Mouse (Mus musculus) frontal cortex, adult (tissue): ENCODE results near the gene Catsperd.
A peak's percentile ranks its signal among the peaks of the same experiment; 100 is the strongest.

ENCODE experiments used
- ATAC-seq: cut with Nextera tagmentation; 2 replicates; pipeline ENCODE4 v1.9.2; 2017; ENCODE audit warnings: mild to moderate bottlenecking, moderate library complexity, mixed read lengths; ENCODE audit not compliant: low TSS enrichment

Catsperd gene

DNA sequence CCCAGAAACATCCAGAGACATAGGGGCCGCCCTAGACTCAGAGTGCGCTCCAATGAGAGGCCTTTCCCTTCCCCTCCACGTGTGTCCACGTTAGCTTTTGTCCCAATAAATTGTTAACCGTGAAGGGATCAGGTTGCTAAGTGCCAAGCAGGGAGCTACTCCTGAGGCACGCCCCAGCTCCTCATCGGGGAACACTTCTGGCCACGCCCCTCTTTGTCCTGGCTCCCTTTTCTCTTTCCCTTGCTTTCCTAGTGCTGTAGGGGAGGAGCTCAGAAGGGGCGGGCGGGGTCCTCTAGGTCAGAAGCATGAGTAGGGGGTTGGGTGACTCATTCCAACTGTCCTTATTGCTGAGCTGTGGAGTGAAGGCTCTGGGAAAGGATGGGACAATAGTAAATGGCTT, 36.4 kb downstream of the Catsperd start:
- no peak for ATAC-seq

DNA sequence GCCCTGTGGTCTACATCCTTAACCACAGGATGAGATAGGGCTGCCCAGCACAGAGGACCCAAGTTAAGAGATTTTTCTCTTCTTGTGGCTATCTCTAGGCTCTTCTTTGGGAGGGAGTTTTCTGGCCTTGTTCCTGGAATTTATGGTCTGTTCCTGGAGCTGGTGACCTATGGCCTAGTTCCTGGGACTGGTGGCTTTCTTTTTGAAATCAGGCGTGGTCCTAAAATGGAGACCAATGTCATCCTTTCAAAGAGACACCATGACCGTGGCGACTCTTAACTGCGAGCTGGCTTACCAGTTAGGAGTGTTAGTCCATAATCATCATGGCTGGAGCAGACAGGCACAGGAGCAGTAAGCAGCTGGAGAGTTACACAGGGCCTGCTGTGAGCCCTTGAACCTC, 38.4 kb downstream of the Catsperd start:
- ATAC-seq = no peak

DNA sequence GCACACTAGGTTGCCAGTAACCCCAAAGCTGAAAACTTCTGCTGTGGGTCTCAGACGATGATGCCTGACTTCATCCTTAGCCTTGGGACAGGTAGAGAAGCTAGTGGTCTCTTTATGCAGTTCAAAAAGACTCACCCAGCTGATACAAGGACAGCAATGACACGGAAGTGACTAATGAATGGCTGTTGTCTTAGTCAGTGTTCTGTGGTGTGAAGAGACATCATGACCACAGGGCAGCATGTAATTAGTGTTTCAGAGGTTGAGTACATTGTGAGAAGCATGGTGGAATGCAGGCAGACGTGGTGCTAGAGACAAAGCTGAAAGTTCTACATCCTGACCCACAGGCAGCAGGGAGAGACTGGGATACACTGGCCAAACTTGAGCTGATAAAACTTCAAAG, 39.6 kb downstream of the Catsperd start:
- ATAC-seq = no peak

DNA sequence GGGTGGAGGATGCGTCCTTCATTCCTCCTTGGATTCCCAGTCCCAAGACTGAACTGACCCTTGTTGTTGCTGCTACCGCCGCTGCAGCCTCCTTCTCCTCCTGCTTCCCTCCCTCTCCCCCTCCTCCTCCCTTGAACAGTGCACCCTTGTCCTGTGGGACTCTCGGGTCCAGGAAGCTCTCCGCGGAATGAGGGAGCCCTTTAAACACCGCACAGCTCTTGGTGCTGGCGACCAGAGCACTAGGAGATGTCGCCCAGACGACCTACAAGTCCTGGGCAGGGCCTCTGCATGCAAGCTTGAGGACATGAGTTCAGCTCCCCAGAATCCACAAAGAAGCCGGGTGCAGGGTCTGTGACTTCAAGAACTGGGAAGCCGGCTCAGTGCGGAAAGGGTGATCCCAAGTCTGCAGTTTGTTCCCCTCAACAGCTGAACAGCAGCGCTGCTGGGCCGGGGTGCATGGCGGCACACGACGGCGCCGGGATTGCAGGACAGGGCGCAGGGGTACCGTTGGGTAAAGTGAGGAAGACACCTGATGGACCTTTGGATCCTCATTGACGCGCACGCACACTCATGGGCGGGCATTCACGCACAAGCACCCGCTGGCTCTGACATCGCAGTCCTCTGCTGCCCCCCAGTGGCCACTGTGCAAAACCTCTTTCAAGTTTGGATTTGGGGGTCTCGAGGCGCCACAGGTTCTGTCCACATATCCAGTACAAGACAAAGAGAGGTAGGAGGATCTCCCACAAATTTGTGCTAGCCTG, 40.6 kb downstream of the Catsperd start:
- ATAC-seq = peak; percentile 56

DNA sequence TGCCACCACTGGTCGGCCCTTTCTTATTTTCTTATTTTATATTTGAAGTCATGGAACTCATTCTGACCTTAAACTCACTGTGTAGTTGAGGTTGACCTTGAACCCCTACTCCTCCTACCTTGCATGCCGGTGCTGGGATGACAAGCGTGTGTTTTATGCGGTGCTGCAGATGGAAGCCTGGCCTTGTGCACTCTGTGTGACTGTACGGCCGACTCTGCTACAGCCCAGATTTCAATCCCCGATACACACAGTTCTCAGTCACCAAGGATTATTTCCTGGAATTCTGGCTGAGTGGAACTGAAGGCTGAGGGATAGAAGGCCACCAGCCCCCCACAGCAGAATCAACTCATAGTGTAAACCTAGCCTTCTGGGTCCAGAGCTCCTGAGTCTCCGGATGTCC, 41.8 kb downstream of the Catsperd start:
- no peak for ATAC-seq

DNA sequence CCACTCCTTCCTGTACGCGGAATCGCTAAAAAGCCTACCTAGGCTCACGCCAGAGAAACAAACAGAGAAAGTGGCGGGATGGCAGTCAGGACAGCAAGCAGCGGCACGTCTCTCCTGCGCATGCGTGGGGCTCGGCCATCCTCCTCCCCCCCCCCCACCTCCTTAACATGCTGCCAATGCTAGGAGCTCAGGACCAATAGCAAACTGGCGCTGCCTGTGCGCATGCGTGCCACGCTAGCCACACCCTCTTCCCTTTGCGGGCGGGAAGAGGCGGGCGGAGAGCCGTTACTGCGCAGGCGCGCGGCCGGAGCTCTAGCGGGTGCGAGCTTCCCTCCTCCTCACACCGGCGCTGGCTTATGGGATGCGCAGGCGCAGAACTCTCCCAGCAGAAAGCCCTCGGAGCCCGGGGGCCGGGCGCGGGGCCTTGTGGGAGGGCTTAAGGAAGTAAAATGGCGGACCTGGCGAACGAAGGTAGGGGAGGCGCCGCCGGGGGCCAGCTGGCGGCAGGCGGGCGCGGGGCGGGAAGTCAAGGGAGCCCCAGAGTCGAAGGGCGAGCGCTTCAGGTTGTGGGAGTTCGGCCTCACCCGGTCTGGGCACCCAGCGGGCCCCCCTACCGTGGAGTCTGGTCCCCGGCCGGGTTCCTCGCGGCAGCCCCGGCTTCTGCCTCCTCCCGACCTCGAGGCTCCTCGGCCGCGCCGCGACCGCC, 45.2 kb downstream of the Catsperd start, which contains the start of gene Ranbp3:
Gene Ranbp3 (plus strand): TSS at position 354 of the 706 bp plus-strand sequence.
- peak; percentile 94 for ATAC-seq

DNA sequence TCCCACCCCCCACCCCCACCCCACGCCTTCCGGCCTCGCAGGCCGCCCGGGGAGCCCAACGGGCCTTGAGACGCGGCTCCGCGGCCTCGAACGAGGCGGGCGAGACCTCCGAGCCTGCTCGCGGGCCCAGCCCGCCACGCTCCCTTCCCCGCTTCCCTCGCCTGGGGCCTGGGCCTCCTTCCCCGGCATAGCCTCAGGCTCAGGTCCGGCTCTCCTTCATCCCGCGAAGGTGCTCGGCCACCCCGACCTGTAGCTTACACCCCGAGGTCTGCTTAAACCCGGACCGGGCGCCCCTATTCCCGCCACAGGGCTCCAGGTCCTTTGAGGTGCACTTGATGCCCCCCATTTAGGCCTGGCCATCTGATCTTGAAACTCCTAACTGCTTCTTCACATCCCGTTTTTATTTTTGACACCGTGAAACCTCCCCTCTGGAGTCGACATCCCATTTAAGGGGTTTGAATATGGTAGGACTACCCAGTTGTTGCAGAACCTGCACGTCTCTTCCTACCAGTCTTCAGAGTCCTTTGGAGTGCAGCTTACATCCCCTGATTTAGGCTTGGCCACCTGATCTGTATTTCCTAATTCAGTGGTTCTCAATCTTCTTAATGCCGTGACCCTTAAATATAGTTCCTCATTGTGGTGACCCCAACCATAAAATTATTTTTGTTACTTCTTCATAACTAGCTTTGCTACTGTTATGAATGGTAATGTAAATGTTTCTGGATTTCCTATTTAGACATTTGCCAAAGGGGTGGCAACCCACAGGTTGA, 45.9 kb downstream of the Catsperd start:
- peak; percentile 4; the same call in 1 of the 2 replicates for ATAC-seq

DNA sequence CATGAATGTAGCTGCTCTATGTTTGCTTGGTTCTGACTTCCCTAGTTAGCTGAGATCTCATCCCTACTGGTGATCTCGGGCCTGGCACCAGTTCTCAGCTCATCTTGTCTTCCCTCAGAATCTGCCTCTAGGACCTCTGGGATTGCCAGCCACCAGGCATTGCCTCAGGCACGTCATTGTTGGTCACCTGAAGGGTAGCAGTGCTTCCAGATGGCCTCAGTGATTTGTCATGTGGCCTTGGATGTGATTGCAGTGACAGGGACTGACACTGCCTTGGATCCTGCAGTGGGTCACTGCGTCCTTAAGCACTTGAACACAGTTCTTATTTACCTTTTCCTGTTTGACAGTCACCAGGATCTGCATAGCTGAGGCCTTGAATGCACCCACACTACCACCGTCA, 53.8 kb downstream of the Catsperd start:
- no peak for ATAC-seq

DNA sequence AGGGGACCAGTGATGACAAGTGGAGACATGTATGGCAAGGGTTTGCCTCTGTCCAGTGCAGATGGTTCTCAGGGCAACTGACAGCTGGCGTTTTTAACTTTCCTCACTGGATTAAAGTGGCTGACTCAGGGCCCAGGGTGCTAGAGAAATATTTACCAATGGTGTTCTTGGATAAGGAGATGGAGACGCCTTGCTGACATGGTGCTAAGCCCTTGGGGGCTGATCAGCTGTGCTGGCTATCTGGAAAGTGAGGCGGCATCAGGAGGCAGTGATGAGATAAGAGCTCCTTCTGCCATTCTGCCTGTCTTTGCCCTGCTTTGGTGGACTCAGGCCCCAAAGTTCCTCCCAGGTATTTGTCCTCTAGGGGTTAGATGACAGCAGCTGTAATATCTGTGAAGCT, 54.9 kb downstream of the Catsperd start:
- ATAC-seq = no peak

DNA sequence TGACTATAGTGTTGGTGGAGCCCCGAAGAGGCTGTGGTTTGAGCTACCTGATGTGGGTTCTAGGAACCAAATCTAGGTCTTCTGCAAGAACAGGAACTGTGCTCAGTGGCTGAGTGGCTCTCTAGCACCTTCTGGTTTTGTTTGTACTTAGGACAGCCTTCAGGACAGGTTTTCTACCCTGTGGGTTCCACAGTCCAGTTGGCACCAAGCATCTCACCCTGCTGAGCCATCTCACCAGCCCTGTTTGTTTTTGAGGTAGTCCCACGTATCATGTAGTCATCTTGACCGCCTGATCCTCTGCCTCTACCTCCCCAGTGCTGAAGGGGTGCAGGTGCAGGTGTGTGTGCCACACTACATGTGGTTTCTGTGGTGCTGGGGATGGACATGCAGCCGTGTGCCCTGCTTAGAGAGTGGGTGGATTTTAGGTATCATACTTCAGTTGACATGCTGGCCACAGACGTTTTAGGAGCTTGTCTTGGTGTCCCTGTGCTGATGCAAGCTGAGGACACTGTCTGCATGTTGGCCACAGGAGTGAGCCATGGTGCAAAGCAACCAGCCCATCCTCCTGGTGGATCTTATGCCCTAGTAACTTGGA, 55.7 kb downstream of the Catsperd start:
- ATAC-seq = no peak

DNA sequence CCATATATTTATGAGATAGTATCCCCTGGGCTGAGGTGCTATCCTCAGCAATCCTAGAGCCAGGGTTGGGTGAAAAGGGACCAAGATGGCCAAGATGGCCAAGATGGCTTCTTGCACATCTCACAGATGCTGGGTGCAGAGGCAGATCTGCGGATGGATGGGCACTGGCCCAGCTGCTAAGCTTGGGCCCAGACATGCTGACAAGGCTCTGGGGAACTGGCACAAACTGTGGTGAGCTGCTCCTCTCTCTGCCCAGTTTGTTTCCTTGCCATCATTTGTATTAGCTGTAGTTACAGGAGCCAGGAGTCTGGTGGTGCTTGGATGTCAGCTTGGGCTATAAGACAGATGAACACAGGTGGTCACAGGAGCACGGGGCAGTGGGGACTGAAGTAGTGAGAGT, 56.7 kb downstream of the Catsperd start:
- ATAC-seq = no peak

DNA sequence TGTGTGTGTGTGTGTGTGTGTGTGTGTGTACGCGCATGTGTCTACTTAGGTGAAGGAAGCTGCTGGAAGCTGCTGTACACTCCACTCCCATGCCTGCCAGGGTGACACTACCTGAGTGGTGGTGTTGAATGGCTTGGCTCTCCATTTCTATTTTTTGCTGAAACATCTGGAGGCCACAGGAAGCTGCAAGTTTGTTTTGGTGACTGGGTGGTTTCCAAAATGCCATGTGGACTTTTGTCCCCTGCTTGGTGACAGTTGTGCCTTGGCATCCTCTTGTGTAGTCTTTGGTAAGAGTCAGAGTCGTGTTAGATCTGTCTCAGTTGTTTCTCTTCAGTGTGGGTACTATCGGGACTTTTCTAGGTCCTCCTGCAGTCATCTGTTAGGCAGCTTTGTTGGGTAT, 58.9 kb downstream of the Catsperd start:
- no peak for ATAC-seq

DNA sequence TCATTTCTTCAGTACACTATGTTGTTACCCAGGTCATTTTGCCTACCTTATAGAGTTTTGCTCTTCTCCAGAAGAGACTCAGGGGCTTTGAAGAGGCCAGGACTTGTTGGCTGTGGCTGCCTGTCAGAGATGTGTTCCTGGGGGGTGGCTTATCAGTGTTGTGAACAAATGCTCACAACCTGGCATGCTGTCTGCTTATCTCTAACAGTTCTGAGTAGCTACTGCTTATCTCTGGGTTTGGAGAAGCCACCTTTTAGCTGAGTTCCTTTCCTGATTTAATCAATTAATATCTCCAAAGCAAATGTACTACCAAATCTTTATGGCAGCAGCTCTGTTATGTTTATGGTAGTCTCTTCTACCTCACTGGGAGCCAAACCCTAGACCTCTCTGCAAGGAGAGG, 60.1 kb downstream of the Catsperd start:
- no peak for ATAC-seq

DNA sequence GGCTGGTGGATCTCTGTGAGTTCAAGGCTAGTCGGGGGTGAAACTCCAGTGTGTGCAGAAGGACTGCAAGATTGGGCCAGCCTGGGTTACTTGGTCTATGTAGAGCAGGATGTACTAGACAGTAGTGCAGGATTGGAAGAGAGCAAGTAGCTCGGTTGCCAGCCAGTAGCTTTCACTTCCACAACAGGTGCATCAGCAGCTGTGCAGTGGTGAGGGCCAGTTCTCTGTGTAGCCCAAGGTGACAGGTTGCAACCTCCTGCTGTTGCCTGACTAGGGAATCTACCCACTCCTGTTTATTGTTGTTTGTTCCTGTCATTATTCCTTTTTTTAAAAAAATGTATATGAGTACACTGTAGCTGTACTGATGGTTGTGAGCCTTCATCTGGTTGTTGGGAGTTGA, 60.7 kb downstream of the Catsperd start:
- no peak for ATAC-seq

DNA sequence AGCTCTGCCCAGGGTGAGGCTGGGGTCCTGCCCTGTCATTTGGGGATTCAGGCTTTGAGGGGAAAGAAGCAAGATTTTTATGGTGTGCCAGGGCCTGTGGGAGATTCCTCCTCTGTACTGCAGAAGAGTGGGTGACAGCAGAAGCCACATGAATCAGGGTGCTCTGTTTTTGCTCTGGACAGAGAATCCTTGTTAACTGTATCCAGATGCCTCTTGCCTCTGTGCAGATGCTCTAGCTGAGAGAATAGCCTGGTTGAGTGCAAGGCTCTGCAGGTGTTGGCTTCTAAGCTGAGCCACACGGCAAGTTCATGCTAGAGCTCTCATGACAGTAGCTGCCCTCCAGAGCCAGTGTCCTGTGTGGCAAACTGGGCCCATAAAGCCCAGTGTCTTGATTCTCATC, 65.5 kb downstream of the Catsperd start:
- ATAC-seq = peak; percentile 67

DNA sequence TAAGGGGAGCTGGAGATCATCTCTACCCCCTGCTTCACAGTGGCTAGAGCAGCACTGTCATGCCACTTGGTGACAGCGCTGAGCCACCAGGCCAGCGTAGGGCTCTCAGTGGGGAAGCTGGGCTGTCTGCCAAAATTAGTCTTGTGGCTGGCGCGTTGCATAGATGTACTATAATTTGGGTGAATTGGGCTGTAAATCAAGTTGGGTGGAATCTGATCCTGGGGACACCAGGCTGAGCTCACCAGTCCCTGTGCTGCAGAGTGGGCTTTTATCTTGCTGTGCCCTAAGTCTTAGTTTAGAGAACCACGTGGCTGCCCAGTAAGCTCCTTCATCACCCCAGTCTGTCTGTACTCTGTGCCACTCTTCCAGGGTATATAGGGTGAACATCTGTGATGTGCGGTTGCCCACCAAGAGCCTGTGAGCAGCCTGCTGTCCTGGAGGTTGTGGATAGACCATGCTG, 65.9 kb downstream of the Catsperd start:
- peak; percentile 75 for ATAC-seq

DNA sequence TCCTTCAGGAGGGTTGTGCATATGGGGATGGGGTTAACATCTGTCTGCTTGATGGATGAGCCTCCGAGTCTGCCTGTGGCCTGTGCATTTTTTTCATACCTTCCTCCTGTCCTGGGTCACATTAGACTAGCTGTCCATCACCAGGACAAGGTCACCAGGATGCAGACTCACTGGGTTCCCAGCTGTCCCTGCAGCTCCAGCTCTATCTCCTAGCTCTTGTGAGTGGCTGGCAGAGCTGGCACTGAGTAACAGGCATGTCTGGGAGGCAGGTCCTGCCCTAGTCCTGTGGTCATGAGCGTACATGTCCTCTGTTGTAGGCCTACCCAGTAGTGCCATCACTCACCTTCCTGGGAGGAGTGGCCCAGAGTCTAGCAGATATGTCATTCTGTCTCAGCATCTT, 72.5 kb downstream of the Catsperd start:
- ATAC-seq = no peak

DNA sequence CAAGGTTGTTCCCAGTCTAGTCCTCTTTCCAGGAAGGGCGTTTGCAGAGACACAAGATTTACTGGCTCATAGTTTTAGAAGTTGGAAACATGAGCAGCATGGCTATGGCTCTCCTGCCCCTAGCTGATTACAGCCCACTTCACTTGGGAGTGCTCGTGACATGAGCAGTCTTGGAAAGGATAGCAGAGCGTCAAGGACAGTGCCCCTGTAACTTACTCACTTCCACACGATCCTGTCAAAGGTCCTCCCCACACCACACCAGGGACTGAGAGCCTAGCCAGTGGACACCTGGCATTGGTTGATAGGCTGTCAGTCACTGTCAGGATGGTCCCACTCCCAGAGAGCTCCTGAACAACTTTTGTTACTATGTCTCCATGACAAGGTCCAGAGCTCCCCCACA, 75.1 kb downstream of the Catsperd start:
- no peak; the same call in 1 of the 2 replicates for ATAC-seq

DNA sequence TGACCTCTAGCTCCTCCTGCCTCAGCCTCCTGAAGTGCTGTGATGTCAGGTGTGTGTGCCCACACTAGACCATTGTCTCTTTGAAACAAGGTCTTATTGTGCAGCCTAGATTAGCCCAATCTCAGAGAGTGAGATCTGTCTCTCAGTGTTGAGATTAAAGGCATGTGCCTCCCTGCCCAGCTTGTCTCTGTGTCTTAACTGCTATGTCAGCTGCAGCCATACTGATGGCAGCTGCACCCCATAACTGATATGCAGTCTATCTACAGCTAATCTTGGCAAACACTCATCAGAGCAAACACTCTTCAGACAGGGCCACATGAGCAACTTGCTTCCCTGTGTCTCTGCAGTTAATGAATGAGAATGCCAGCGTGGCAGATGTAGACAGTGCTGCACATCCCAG, 78.6 kb downstream of the Catsperd start:
- ATAC-seq = no peak

DNA sequence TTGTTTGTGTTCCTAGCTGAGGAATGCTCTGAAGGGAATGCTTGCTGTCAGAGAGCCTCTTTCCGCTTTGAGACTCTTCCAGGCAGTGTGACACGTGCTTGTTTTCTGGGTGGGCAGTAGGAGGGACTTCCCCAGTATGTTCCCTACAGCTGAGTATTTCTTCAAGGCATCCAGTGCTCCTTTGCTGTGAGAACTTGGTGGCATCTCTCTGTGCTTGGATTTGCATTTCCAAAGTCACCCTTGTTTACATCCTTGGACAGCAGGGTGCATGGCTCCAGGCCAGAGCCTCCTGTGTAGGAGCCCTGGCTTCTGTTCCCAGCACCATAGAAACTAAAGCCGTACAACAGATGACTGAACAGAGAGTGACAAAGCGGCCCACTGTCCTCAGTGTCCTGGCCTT, 80.7 kb downstream of the Catsperd start:
- ATAC-seq = no peak

DNA sequence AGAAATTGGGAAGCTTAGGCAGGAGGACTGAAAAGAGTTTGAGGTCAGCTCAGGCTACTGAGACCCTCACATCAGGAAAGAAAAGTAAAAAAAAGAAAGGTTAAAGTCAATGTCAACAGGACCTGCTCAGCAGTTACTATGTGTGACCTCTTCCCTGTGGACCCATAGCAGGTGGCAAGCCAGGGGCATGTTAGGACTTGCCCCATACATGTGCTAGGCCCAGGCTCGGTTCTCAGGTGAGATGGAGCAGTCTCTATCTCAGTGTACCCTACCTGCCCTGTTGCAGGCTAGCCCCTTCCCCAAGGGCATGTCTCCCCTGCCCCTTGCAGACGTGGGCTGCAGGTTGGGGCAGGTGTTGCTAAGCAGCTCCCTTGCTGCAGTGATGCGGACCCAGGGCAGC, 81.8 kb downstream of the Catsperd start:
- ATAC-seq = no peak
